Mouse (Mus musculus) heart, postnatal 0 days (tissue): ENCODE measurements around the gene Abat.

Experiments
- CTCF ChIP-seq: IDR thresholded peaks from 2 replicates; pipeline ENCODE4 v1.5.1; 2016; ENCODE audit warnings: antibody characterized with exemption, control low read depth, low read depth
- EP300 ChIP-seq: IDR thresholded peaks from 2 replicates; pipeline ENCODE4 v1.6.1; 2016; ENCODE audit warnings: antibody characterized with exemption, low read depth

DNA sequence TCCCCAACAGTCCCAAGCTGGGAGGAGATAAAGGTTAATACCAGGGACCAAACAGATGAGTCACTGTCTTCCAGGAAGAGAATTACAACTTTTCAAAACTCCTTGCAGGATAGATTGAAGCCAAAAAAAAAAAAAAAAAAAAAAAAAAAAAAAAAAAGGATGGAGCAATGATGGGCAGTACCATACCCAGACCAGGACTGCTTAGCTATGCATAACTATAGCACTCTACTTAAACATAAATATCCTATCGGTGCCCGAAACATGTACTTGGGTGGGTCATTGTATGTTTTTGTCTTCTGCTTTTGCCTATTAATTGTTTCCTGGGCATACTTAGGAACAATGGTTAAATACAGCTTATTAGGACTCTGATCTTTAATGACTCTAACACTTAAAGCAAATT lies 43.1 kb upstream of the Abat start:
- TF ChIP-seq CTCF (no peak), EP300 (no peak)
